Mouse (Mus musculus) embryonic stem cell, embryonic (primary cell): ENCODE data around the gene Tecpr2.

Source experiments
- CTCF ChIA-PET, 4 experiments: fragments of 300-600 bp in 2 of 4; fragments of 350-600 bp in 2 of 4; sonication (Branson Sonifier 250); formaldehyde crosslinking; loops; one replicate each; lab custom pipeline; 2022; ENCODE audit warnings: inconsistent platforms in 2 of 4; lab: Charles Lee
- POLR2A ChIA-PET, 4 experiments: fragments of 300-600 bp in 2 of 4; fragments of 350-600 bp in 2 of 4; sonication (Branson Sonifier 250); formaldehyde crosslinking; loops; one replicate each; lab custom pipeline; 2022; ENCODE audit warnings: antibody characterized with exemption in 4 of 4, inconsistent platforms in 1 of 4; lab: Charles Lee

Gene Tecpr2

DNA sequence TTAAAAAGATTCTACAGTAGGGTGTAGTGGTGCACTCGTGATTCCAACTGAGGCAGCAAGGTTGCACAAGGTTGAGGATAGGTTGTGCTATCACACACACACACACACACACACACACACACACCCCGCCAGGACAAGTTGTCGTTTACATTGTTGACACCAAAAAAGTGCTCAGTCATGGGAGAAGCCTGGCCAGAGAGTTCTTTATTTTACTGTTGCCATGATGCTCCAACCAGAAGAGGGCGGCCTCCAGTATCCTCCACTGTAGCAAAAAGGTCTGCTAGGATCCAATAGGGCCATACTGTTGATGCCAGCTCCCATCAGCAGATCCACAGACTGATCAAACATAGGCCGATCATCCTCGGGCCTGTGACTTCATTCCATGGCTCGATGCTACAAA, 62.2 kb downstream of the Tecpr2 start:
- POLR2A ChIA-PET = interaction anchor here in 2 of 4 experiments (1.0 to 2.2 kb wide), 8 partner anchors 8 to 18 kb away, joined by 3 to 6 read pairs (median 4); no protein-coding TSS in a partner anchor
- CTCF ChIA-PET = interaction anchor here (0.6 to 2.0 kb wide), 9 partner anchors 10 to 130 kb away, joined by 3 to 11 read pairs (median 4); no protein-coding TSS in a partner anchor

DNA sequence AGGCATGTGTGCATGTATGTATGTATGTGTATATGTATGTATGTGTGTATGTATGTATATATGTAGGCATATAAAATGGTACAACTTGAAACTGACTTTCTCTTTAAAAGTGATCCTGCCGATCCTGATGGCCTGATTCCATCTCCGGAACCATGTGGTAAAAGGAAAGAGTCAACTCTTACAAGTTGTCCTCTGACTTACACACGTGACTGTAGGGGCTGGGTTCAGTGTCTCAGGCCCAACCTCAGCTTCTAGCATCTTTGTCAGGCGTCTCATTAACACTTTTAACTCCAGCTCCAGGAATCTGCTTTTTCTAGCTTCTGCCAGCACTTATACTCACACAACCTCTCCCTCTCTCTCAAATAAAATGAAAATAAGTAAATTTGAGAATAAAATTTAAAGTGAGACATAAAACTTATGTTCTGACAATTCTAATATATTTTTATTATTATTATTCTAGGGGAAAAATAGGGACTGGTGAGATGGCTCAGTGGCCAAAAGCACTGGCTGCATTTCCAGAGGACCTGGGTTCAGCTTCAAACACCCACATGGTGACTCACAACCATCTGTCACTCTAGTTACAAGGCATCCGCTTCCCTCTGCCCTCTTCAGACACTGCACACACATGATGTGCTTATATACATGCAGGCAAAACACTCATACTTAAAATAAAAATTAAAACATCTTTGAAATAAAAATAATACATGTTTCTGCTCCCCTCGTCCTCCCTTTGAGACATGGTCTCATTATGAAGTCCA, 63.7 kb downstream of the Tecpr2 start:
- ChIA-PET CTCF (interaction anchor here in 2 of 4 experiments (0.5 to 2.0 kb wide), 3 partner anchors 13 to 39 kb away, joined by 3 to 11 read pairs (median 4); no protein-coding TSS in a partner anchor), POLR2A (interaction anchor here in 1 of 4 experiments (1.1 to 2.2 kb wide), 4 partner anchors 8 to 190 kb away, joined by 3 to 6 read pairs (median 4); no protein-coding TSS in a partner anchor)

DNA sequence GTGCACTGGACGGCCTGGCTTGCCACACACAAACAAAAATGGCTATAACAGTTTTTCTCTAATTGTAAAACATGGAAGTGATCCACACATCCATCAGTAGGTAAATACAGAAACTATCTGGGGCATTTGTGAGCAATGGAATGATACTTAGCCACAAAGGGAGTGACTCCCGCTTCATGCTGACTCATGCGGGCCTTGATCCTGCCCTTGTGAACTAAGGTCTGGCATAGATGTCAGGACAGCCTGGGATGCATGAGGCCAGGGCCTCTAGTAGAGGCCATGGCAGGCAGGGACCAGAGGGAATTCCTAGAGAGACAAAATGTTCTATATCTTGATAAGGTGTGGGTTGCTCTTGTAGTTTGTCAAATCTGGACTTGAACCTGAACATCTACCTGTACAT, 64.4 kb downstream of the Tecpr2 start:
- ChIA-PET CTCF (interaction anchor here in 1 of 4 experiments (1.2 kb wide), 1 partner anchor 38 kb away, joined by 3 read pairs; no protein-coding TSS in a partner anchor), POLR2A (interaction anchor here in 2 of 4 experiments (0.6 to 2.2 kb wide), 10 partner anchors 10 to 212 kb away, joined by 3 to 7 read pairs (median 4); partner anchors contain the start of gene Ankrd9 (in 2 of the 2))

DNA sequence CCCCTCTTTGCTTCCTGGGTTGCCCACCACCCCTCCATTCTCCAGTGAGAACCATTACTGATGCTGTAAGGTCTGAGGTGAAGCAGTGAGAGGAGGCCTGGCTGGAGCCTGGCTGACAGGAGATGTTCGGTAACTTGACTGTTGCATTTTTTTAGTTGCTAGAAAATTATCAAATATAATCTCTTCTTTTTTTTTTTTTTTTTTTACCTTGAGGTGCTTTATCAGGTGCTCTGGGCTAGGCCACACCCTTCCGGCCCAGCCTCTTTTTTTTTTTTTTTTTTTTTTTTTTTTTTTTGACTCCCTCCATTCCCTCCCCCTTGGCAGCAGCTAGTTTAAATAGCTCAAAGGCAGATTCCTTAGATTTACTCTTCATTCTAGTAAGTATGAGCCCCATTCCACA, 64.8 kb downstream of the Tecpr2 start:
- ChIA-PET POLR2A (interaction anchor here in 3 of 4 experiments (0.6 to 2.4 kb wide), 13 partner anchors 10 to 288 kb away, joined by 3 to 11 read pairs (median 4); partner anchors contain the start of gene Ankrd9 (in 2 of the 3)), CTCF (interaction anchor here in 3 of 4 experiments (0.6 to 1.2 kb wide), 8 partner anchors 14 to 71 kb away, joined by 3 to 6 read pairs (median 4); no protein-coding TSS in a partner anchor)

DNA sequence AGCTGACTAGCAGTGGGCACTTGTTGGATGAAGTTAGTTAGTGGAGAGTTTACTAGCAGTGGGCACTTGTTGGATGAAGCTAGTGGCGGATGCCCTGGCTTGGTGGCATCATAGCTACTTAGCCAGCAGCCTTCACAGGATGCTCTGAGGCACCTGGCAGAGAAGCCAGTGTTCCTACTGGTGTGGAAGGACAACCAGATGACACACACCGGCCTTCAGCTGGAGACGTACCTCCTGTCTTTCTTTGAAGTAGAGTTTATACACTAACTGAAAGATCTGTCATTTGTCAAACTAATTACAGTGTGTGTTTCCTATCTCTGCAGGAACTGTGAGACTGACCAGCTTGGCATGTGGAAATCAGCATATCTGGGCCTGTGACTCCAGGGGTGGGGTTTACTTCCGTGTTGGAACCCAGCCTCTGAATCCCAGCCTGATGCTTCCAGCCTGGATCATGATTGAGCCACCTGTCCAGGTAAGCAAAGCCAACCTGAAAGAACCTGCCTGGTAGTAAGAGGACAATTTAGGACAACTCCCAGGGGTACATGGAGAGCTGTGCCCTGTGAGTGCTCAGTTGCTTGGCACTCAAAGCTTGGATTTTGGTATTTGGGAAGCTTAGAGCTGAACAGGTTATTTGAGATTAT, 65.4 kb downstream of the Tecpr2 start:
- CTCF ChIA-PET = interaction anchor here in 3 of 4 experiments (0.6 kb wide), 8 partner anchors 15 to 173 kb away, joined by 3 to 6 read pairs (median 4); no protein-coding TSS in a partner anchor
- POLR2A ChIA-PET = interaction anchor here in 3 of 4 experiments (0.6 to 2.4 kb wide), 13 partner anchors 9 to 288 kb away, joined by 3 to 11 read pairs (median 4); partner anchors contain the start of gene Ankrd9 (in 2 of the 3)

DNA sequence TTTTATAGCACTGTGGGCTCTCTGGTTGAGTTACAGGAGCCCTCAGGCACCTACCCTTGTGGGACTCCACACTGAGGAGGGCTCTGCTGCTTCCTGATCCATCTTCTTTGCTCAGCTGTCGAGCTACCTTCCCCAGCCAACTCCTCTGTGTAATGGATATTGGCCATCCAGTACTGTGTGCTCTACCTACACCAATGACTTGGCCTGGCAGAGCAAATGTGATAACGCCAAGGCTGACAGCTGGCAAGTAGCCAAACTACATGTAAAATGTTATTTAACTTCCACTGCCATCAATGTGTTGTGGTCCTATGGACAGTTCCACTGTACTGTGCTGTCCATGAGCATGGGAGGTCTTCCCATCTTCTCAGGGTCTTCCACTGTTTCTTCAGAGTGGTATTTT, 72.9 kb downstream of the Tecpr2 start:
- POLR2A ChIA-PET = interaction anchor here in 1 of 4 experiments (1.5 kb wide), 1 partner anchor 78 kb away, joined by 4 read pairs; no protein-coding TSS in a partner anchor
- CTCF ChIA-PET = interaction anchor here in 1 of 4 experiments (0.7 to 2.1 kb wide), 3 partner anchors 19 to 30 kb away, joined by 3 to 8 read pairs (median 4); no protein-coding TSS in a partner anchor

DNA sequence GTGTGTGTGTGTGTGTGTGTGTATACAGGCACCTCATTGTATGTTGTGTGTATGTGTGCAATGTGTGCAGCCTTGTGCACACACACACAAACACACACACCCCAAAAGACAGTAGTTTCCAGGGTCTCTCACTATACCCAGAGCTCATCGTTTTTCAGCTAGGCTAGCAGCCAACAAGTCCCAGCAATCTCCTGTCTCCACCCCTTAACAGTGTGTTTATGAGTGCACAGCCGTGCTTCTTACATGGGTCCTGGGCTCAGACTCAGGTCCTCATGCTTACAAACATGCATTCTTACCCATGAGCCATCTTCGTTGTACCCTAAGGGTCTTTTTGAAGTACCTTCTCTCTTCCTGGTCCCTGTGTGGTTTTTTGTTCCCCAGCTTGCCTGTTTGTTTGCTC, 76.4 kb downstream of the Tecpr2 start:
- ChIA-PET POLR2A (interaction anchor here in 3 of 4 experiments (0.6 to 8.9 kb wide), 14 partner anchors 11 to 278 kb away, joined by 3 to 79 read pairs (median 4); partner anchors contain the start of gene Ankrd9 (in 2 of the 3)), CTCF (interaction anchor here (0.6 to 4.1 kb wide), 6 partner anchors 15 to 32 kb away, joined by 3 to 14 read pairs (median 4); no protein-coding TSS in a partner anchor)

DNA sequence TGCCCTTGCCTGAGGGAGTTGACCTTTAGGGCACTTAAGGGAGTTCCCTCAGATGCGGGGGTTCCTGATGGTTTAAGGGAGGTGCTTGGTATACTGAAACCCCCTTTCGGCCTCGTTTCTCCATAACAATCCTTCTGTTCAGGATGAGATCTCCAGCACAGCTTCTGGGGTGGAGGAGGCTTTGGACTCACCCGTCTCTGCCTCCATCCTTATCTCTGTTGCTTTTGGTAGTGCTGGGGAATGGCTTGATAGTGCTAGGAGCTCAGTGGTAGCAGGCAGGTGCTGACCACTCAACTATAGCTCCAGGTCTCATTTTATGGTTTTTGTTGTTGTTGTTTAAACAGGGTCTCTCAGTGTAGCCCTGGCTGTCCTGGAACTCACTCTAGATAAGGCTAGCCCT, 77.0 kb downstream of the Tecpr2 start:
- CTCF ChIA-PET = interaction anchor here in 3 of 4 experiments (0.6 to 4.1 kb wide), 6 partner anchors 11 to 31 kb away, joined by 3 to 14 read pairs (median 3); no protein-coding TSS in a partner anchor
- POLR2A ChIA-PET = interaction anchor here in 3 of 4 experiments (0.6 to 8.9 kb wide), 14 partner anchors 11 to 278 kb away, joined by 3 to 79 read pairs (median 4); partner anchors contain the start of gene Ankrd9 (in 2 of the 3)

DNA sequence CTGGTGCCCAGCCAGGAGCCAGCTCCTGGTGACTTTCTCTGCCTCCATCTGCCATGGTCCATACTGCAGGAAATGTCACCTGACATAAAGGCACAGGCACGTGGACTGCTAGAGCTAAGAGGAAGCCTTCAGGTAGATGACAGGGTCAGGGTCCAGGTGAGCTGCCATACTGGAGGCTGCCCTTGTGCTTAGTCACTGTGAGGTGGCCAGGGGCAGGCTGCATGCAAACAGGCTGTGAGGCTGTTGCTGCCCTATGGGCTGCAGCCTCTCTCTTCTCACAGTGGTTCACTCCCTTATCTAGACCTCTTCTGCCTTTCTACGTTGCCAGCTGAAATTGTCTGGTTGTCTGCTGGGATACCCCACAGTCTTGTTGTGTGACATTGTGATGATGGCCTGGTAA, 78.1 kb downstream of the Tecpr2 start:
- ChIA-PET POLR2A (interaction anchor here in 3 of 4 experiments (0.8 to 8.9 kb wide), 8 partner anchors 11 to 54 kb away, joined by 3 to 79 read pairs (median 6); partner anchors contain the start of gene Ankrd9 (in 2 of the 3)), CTCF (interaction anchor here in 2 of 4 experiments (0.9 to 4.1 kb wide), 4 partner anchors 10 to 31 kb away, joined by 3 to 14 read pairs (median 3); no protein-coding TSS in a partner anchor)

DNA sequence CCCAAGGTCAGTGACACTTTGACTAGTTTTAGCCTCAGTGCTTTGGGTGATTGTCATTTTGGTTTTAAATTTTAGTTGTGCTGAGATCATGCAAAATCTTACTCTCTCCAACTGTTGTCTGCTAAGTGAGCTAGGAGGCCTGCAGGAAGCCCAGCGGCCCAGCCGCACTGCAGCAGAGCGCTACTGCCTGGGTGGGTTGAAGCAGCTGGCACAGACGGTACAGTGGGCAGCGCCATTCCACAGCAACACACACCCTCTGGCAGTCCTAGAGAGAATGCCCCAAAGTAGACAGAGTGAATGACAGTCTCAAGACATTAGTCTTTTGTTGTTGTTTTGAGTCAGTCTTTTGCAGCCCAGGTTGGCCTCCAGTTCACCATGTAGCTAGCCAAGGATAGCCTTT, 81.3 kb downstream of the Tecpr2 start:
- CTCF ChIA-PET = interaction anchor here in 2 of 4 experiments (1.0 to 1.4 kb wide), 2 partner anchors 21 to 22 kb away, joined by 3 to 6 read pairs; no protein-coding TSS in a partner anchor
- POLR2A ChIA-PET = interaction anchor here in 2 of 4 experiments (1.6 to 8.9 kb wide), 3 partner anchors 8 to 88 kb away, joined by 3 to 79 read pairs (median 56); partner anchors contain the start of gene Ankrd9 (in 2 of the 2)

DNA sequence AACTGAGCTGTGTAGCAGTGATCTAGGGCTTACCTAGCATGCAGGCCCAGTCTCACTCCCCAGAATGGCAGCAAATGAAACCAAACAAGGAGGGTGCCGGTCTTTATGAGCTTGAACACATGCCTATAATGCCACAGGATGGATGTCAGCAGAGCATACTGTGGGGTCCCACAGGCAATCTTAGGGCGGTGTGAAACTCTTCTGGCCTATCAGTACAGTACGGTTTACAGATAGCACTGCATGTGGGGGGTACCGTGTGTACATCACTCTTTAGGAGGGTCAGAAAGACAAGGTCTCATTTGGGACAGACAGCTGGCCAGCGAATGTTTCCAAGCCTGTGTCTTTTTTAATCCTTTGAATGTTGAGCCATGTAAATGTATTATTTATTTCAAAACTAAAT, 82.9 kb downstream of the Tecpr2 start:
- POLR2A ChIA-PET = interaction anchor here (0.6 to 1.6 kb wide), 13 partner anchors 9 to 567 kb away, joined by 3 to 8 read pairs (median 3); no protein-coding TSS in a partner anchor
- CTCF ChIA-PET = interaction anchor here (0.6 to 1.6 kb wide), 5 partner anchors 14 to 88 kb away, joined by 3 to 9 read pairs (median 6); no protein-coding TSS in a partner anchor

DNA sequence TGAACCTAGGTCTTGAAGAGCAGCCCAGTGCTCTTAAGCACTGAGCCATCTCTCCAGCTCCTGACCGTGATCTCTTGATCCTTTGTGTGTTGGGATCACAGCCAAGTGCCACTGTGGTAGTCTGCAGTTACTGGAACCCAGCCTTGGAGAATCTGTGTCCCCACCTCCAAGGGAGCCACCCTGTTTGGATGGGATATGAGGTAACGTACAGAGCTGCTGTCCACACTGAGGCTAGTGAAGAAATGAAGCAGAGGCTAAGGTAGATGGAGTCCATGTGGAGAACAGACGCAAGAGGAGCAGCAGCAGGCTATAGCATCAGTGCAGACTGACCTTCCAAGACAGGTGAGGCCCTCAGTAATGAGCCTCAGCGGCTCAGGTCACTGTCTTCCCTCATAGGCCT, 84.8 kb downstream of the Tecpr2 start:
- POLR2A ChIA-PET = interaction anchor here in 2 of 4 experiments (1.0 to 1.2 kb wide), 6 partner anchors 9 to 92 kb away, joined by 3 to 4 read pairs (median 3); no protein-coding TSS in a partner anchor

DNA sequence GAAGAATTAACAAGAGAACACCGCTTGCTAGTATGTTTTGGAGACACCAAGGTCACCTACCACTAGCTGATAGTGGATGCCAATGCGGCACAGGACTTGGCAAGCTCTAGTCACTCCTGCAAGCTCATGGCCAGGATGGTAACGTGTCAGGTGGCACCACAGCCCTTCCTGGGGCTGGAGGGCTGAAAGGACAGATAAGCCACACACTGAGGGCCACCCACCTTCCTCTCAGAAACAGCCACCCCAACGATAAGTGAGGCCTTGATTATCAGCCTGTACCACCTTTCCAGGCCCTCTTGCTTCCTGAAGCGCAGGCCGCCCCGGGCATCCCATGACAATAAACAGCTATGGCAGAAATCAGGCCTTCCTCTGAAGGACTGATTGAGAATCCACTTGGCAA, 85.2 kb downstream of the Tecpr2 start:
- CTCF ChIA-PET = interaction anchor here in 2 of 4 experiments (0.9 to 1.1 kb wide), 2 partner anchors 17 kb away, joined by 3 read pairs; no protein-coding TSS in a partner anchor
- POLR2A ChIA-PET = interaction anchor here in 2 of 4 experiments (1.0 to 1.3 kb wide), 7 partner anchors 8 to 93 kb away, joined by 3 to 4 read pairs (median 3); no protein-coding TSS in a partner anchor

More for the DNA sequence above, 84.8 kb downstream of the Tecpr2 start:
- CTCF ChIA-PET = interaction anchor here in 2 of 4 experiments (0.6 to 1.1 kb wide), 2 partner anchors 18 to 73 kb away, joined by 3 to 4 read pairs; no protein-coding TSS in a partner anchor

DNA sequence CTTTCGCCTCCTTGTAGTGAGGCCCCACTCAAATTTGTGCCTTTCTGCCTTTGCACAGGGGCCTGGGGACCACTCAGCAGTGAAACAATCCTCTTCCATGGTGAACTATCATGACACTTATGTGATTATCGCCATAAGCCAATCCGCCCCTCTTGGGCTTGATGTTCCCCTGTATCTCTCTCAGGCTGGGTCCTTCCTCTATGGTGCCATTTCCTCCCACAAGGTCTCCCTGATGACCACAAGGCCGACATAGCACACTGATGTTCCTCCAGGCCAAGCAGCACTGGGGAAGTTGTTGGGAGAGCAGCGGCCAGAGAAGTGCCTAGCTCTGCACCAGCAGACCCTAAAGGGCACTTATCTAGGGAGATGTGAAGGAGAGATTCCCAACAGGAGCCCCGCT, 85.7 kb downstream of the Tecpr2 start:
- CTCF ChIA-PET = interaction anchor here in 1 of 4 experiments (0.9 kb wide), 1 partner anchor 17 kb away, joined by 3 read pairs; no protein-coding TSS in a partner anchor
- POLR2A ChIA-PET = interaction anchor here in 2 of 4 experiments (1.0 to 1.3 kb wide), 5 partner anchors 8 to 21 kb away, joined by 3 read pairs; no protein-coding TSS in a partner anchor

DNA sequence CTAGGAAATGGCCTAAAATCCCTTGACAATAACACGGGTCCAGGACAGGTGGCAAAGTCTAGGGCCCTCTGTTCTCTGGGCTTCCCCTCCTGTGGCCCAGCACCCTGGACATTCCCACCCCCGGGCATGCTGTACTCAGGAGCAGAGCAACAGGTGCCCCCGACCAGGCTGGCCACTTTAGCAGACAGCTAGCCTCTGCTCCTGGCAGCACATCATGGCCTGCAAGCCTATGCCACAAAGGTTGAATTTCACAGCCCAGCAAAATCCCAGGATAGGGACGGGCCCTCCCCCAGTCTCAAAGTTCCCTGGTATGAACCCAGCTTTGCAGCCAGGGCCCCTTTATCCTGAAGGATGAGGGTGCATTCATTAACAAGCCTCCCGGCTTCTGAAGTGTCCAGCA, 86.3 kb downstream of the Tecpr2 start:
- ChIA-PET CTCF (interaction anchor here in 2 of 4 experiments (0.9 to 9.1 kb wide), 2 partner anchors 16 to 17 kb away, joined by 3 to 123 read pairs; no protein-coding TSS in a partner anchor), POLR2A (interaction anchor here in 2 of 4 experiments (1.3 to 4.6 kb wide), 2 partner anchors 11 to 63 kb away, joined by 3 to 23 read pairs; partner anchors contain the start of gene Rcor1 (in 1 of the 2))

DNA sequence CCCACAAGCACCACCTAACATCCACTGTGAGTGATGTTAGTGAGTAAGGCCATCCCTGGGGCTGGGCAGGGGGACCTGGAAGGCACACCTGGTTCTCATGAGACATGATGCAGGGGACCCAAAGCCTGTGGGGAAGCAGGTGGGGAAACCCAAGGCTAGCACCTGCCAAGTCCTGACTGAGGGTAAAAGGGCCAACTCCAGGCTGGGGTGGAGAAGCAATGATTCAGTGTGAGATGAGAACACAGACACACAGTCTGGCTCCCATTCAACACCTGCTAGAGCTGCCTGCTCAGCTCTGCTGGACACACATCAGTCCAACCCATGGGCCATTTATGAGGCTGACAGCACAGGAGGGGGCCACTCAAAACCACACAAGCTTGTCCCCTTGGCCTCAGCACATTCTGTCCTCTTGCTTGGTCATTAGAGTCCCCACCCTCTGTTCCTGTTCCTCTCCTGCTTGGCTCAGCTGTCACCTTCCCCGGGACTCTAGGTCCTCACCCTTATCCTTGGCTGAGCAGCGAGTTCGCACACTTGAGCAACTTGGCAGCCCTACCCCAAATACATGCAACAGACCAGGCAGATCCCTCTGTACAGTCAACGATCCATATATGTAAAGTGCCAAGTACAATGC, 86.9 kb downstream of the Tecpr2 start:
- ChIA-PET POLR2A (interaction anchor here in 2 of 4 experiments (0.7 to 8.8 kb wide), 10 partner anchors 9 to 274 kb away, joined by 3 to 79 read pairs (median 14); partner anchors contain the start of genes Rcor1 (in 1 of the 2) and Wdr20 (in 1 of the 2)), CTCF (interaction anchor here in 3 of 4 experiments (0.7 to 9.1 kb wide), 3 partner anchors 15 to 17 kb away, joined by 5 to 123 read pairs (median 12); no protein-coding TSS in a partner anchor)
